Comparison of ENCODE assay signal across 9 mouse cellular contexts in the genomic region with DNA sequence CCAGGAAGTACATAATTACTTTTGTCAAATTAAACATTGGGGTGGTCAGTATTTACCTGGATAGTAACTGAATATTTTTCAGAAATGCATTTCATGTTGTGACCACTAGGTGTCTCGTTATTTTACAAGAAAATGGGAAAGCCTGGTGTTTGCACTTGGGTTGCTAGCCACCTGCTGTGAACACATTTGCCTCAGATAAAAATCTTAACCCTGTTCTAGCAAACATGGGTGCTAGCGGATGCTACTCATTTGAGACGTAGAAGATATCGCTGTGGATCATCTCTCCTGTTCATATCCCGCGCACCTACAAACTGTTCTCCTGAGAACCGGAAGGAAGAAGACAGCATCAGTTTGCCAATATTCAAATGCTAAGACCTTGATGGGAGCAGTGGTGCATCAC. TPM values are rescaled to one million over a fixed set of nuclear protein-coding genes. Genes with fewer than 3 reads are reported as not detected.
DNase-seq lines count a peak whose midpoint lies in the region; ATAC-seq and TF ChIP-seq lines count a peak whose summit lies in the region.
"Had no signal": no experiment of that assay in that cellular context is flagged by ENCODE, and none has a peak within 500 bp of the region (broad histone marks: within the 10 kb centered on the region; RNA-seq: fewer than 3 reads in every experiment).

No protein-coding gene starts in this region.

- no peak for TF ChIP-seq POLR2A in thymus, adult 2 months (IDR thresholded peaks at IDR 0.05; ENCODE audit: control insufficient read depth, extremely low read depth, insufficient read depth, low read length, poor library complexity)

- ATAC-seq in granulocyte monocyte progenitor cell, adult 5-6 weeks (replicated peaks; ENCODE audit: poor library complexity, severe bottlenecking), result 0 out of 2 replicates have a peak, but pooled peaks have one; percentile 25

- WGBS in thymus, adult 2 months, result 20% methylated on average over 7 of the region's 7 CpGs
- 48% methylated on average over 7 of the region's 7 CpGs for WGBS in hindbrain, embryonic 10.5 days

- H3K36me3 ChIP-seq in thymus, adult 2 months (ENCODE audit: control insufficient read depth, insufficient read depth, low read length), result no peaks in the 10 kb centered on the region
- no peaks in the 10 kb centered on the region for H3K36me3 ChIP-seq in hindbrain, embryonic 10.5 days
- H3K36me3 ChIP-seq: hindbrain, embryonic 15.5 days had no signal

- H3K4me3 ChIP-seq in thymus, adult 2 months (ENCODE audit: control insufficient read depth, insufficient read depth, low read length), result no peak overlapping the region
- H3K4me3 ChIP-seq in hindbrain, embryonic 10.5 days, result no peak overlapping the region
- H3K4me3 ChIP-seq: hindbrain, embryonic 15.5 days had no signal

- H3K27me3 ChIP-seq in thymus, adult 2 months (ENCODE audit: control insufficient read depth, insufficient read depth, low read length), result no peaks in the 10 kb centered on the region
- H3K27me3 ChIP-seq in hindbrain, embryonic 10.5 days (ENCODE audit: insufficient read depth, poor library complexity, severe bottlenecking), result no peaks in the 10 kb centered on the region
- H3K27me3 ChIP-seq: hindbrain, embryonic 15.5 days had no signal

- H3K27ac ChIP-seq in thymus, adult 2 months (ENCODE audit: control insufficient read depth, insufficient read depth, low read length), result no peak overlapping the region
- H3K27ac ChIP-seq in hindbrain, embryonic 10.5 days, result no peak overlapping the region
- H3K27ac ChIP-seq: hindbrain, embryonic 15.5 days had no signal

- no peaks in the 10 kb centered on the region for H3K9me3 ChIP-seq in hindbrain, embryonic 10.5 days
- H3K9me3 ChIP-seq: hindbrain, embryonic 15.5 days had no signal

- no peak for TF ChIP-seq CTCF in thymus, adult 2 months (IDR thresholded peaks at IDR 0.05; ENCODE audit: borderline replicate concordance, control insufficient read depth, extremely low read depth, insufficient read depth, low read length, poor library complexity)

- H3K4me1 ChIP-seq in thymus, adult 2 months (replicated peaks; ENCODE audit: control insufficient read depth, insufficient read depth, low read length), result no peaks in the 10 kb centered on the region
- peaks cover 10% of the 10 kb centered on the region for H3K4me1 ChIP-seq in hindbrain, embryonic 10.5 days (replicated peaks)

- DNase-seq in heart, adult 18-20 months, result peak; percentile 19 to 63
- no peak for DNase-seq in heart, adult 9 months (ENCODE audit: low spot score in 2 of 2)
- DNase-seq in thymus, adult 2 months, result peak; percentile 18
- no peak for DNase-seq in thymus, adult 18-20 months
- DNase-seq in thymus, postnatal 14 days, result peak; percentile 49
- no peak for DNase-seq in left cerebral cortex, adult 18-20 months (ENCODE audit: low spot score in 2 of 2)
- no peak for DNase-seq in hindbrain, embryonic 10.5 days (ENCODE audit: low spot score)

RNA-seq across cellular contexts. Expression of a gene that starts 31.5 kb away (rescaled TPM):
- 1 to 10 TPM; 5.7 to 7.9 TPM for total RNA-seq in heart, adult 18-20 months (2021)
- polyA plus RNA-seq in thymus, adult 2 months (2012; rRNA removed), result 10.9 and 12.3 TPM in 2 replicates
- total RNA-seq in granulocyte monocyte progenitor cell, adult 5-6 weeks (2014; fragmentation: Nextera tagmentation), result 39.8 and 61.0 TPM in 2 replicates
- total RNA-seq in granulocyte monocyte progenitor cell, adult 5-6 weeks (2017), result 27.5 and 28.0 TPM in 2 replicates
- total RNA-seq in left cerebral cortex, adult 18-20 months (2021), result 10 to 100 TPM; 54.2 to 55.6 TPM
- polyA plus RNA-seq in hindbrain, embryonic 10.5 days (2016; fragmentation: Nextera tagmentation; extraction: Ambion mirVana), result 8.0 and 8.8 TPM in 2 replicates

RNA-seq across cellular contexts. Expression of a gene that starts 42.1 kb away (rescaled TPM):
- total RNA-seq in heart, adult 18-20 months (2021), result 100 to 1,000 TPM; 176 to 180 TPM
- polyA plus RNA-seq in thymus, adult 2 months (2012; rRNA removed), result 50.1 and 60.1 TPM in 2 replicates
- 105 and 130 TPM in 2 replicates for total RNA-seq in granulocyte monocyte progenitor cell, adult 5-6 weeks (2014; fragmentation: Nextera tagmentation)
- 92.5 and 116 TPM in 2 replicates for total RNA-seq in granulocyte monocyte progenitor cell, adult 5-6 weeks (2017)
- 100 to 1,000 TPM; 229 to 237 TPM for total RNA-seq in left cerebral cortex, adult 18-20 months (2021)
- polyA plus RNA-seq in hindbrain, embryonic 10.5 days (2016; fragmentation: Nextera tagmentation; extraction: Ambion mirVana), result 290 and 299 TPM in 2 replicates

Comparison
In these comparisons a context has a peak if more than half of its experiments do, and no peak if none do; other contexts are left out.
1. DNase-seq: peak in heart, adult 18-20 months (2 of 2), thymus, adult 2 months (single experiment) and thymus, postnatal 14 days (single experiment); none in heart, adult 9 months (0 of 2), thymus, adult 18-20 months (0 of 2), left cerebral cortex, adult 18-20 months (0 of 2) and hindbrain, embryonic 10.5 days (single experiment).